Mouse (Mus musculus) heart, embryonic 11.5 days (tissue): ENCODE results near the gene Olfr1278. TPM values are rescaled to one million over a fixed set of nuclear protein-coding genes. Genes with fewer than 3 reads are reported as not detected.
"Not testable (repeated sequence)": the region's sequence is repeated elsewhere in the genome, so short reads cannot be mapped to it uniquely, and the experiment has no call there.

Experiments used
- ATAC-seq: fragments of 200-750 bp; cut with Nextera tagmentation; replicated peaks from 2 replicates; pipeline ENCODE4 v1.8.0; 2017; ENCODE audit warnings: moderate library complexity; ENCODE audit not compliant: insufficient number of reproducible peaks, low FRiP score, low TSS enrichment
- H3K27ac ChIP-seq: fragments of 300-500 bp; sonication (generic); 2 replicates; pipeline ENCODE4 v1.5.1; 2014; ENCODE audit warnings: mild to moderate bottlenecking, low read depth, low read length
- H3K27me3 ChIP-seq: fragments of 300-500 bp; sonication (generic); 2 replicates; pipeline ENCODE4 v1.6.1; 2014; ENCODE audit warnings: mild to moderate bottlenecking, low read length, mixed read lengths; ENCODE audit not compliant: control insufficient read depth, insufficient read depth
- H3K36me3 ChIP-seq: fragments of 300-500 bp; sonication (generic); 2 replicates; pipeline ENCODE4 v1.6.1; 2014; ENCODE audit warnings: mild to moderate bottlenecking, low read length, moderate library complexity, mixed read lengths; ENCODE audit not compliant: control insufficient read depth, insufficient read depth
- H3K4me1 ChIP-seq: fragments of 300-500 bp; sonication (generic); 2 replicates; pipeline ENCODE4 v1.6.1; 2014; ENCODE audit warnings: low read length; ENCODE audit not compliant: control insufficient read depth, insufficient read depth
- H3K4me2 ChIP-seq: fragments of 300-500 bp; sonication (generic); 2 replicates; pipeline ENCODE4 v1.6.1; 2014; ENCODE audit warnings: mild to moderate bottlenecking, moderate library complexity
- H3K4me3 ChIP-seq: fragments of 300-500 bp; sonication (generic); 2 replicates; pipeline ENCODE4 v1.5.1; 2014; ENCODE audit warnings: low read depth, low read length
- H3K9ac ChIP-seq: fragments of 300-500 bp; sonication (generic); 2 replicates; pipeline ENCODE4 v1.6.1; 2014; ENCODE audit warnings: mild to moderate bottlenecking, low read depth, low read length, moderate library complexity
- H3K9me3 ChIP-seq: fragments of 300-500 bp; sonication (generic); replicated peaks from 2 replicates; pipeline ENCODE4 v1.6.1; 2016; ENCODE audit warnings: low read length; ENCODE audit not compliant: control insufficient read depth
- WGBS: fragments of 180-500 bp; shearing (Covaris S2); extraction: QIAGEN DNeasy Blood & Tissue Kit; methylation state at CpG from one replicate; pipeline ENCODE4 v1.1.7; 2014; ENCODE audit not compliant: insufficient replicate concordance; 5-methylcytosine and 5-hydroxymethylcytosine counted together
- polyA plus RNA-seq: library from polyadenylated mRNA; unstranded; fragments of >200 nt; fragmentation: Nextera tagmentation; extraction: Ambion mirVana; gene quantifications from 2 replicates; pipeline ENCODE4 v1.2.1, GENCODE M21; 2014

Olfr1278 gene
- not detected in 2 replicates for polyA plus RNA-seq

- no peak for ATAC-seq
- Histone ChIP-seq H3K4me1 (no peaks in the 10 kb centered on the region), H3K9ac (no peak within 1 kb of the TSS), H3K9me3 (no peaks in the 10 kb centered on the region), H3K36me3 (no peaks in the 10 kb centered on the region), H3K27me3 (no peaks in the 10 kb centered on the region), H3K27ac (no peak within 1 kb of the TSS), H3K4me3 (no peak within 1 kb of the TSS), H3K4me2 (no peak within 1 kb of the TSS)
These were observed at the start of gene Olfr1278 for GRCm38 (mm10) chr2:111289836-111290235. Gene Olfr1278, plus strand, starts transcription at chr2:111290136.

- H3K4me1 ChIP-seq = no peaks in the 10 kb centered on the region
- no peak within 1 kb of the TSS for H3K27ac ChIP-seq
- H3K36me3 ChIP-seq = no peaks in the 10 kb centered on the region
- H3K27me3 ChIP-seq = no peaks in the 10 kb centered on the region
- H3K4me3 ChIP-seq = no peak within 1 kb of the TSS
- no peak for ATAC-seq
- no peak within 1 kb of the TSS for H3K9ac ChIP-seq
- no peak within 1 kb of the TSS for H3K4me2 ChIP-seq
- H3K9me3 ChIP-seq = no peaks in the 10 kb centered on the region
These were observed 35.7 kb upstream of the Olfr1278 start, which contains the start of gene Olfr1276 for GRCm38 (mm10) chr2:111254216-111254615. Gene Olfr1276, plus strand, starts transcription at chr2:111254516.

GRCm38 (mm10) chr2:111274006-111274405 is 15.9 kb upstream of the Olfr1278 start, which contains the start of gene Olfr1277:
Gene Olfr1277, minus strand, starts transcription at chr2:111274106.
- H3K4me1 ChIP-seq = no peaks in the 10 kb centered on the region
- no peak within 1 kb of the TSS for H3K4me3 ChIP-seq
- WGBS = 76% methylated on average over 2 of the region's 2 CpGs
- H3K36me3 ChIP-seq = no peaks in the 10 kb centered on the region
- no peak for ATAC-seq
- H3K4me2 ChIP-seq = no peak within 1 kb of the TSS
- H3K27me3 ChIP-seq = no peaks in the 10 kb centered on the region
- H3K27ac ChIP-seq = no peak within 1 kb of the TSS
- no peaks in the 10 kb centered on the region for H3K9me3 ChIP-seq
- no peak within 1 kb of the TSS for H3K9ac ChIP-seq

- no peak overlapping the region for H3K27ac ChIP-seq
- ATAC-seq = no peak
- no peaks in the 10 kb centered on the region for H3K36me3 ChIP-seq
- no peaks in the 10 kb centered on the region for H3K9me3 ChIP-seq
- no peak overlapping the region for H3K4me3 ChIP-seq
- no peaks in the 10 kb centered on the region for H3K27me3 ChIP-seq
- H3K4me1 ChIP-seq = no peaks in the 10 kb centered on the region
- no peak overlapping the region for H3K4me2 ChIP-seq
- no peak overlapping the region for H3K9ac ChIP-seq
These were observed 8.6 kb downstream of the Olfr1278 start for GRCm38 (mm10) chr2:111298541-111298940.

GRCm38 (mm10) chr2:111300374-111300773 is 10.4 kb downstream of the Olfr1278 start, which contains the start of gene Olfr1279:
Gene Olfr1279, plus strand, starts transcription at chr2:111300635.
- no peak within 1 kb of the TSS for H3K9ac ChIP-seq
- H3K27ac ChIP-seq = no peak within 1 kb of the TSS
- H3K4me1 ChIP-seq = no peaks in the 10 kb centered on the region
- no peaks in the 10 kb centered on the region for H3K27me3 ChIP-seq
- no peak within 1 kb of the TSS for H3K4me2 ChIP-seq
- no peaks in the 10 kb centered on the region for H3K36me3 ChIP-seq
- ATAC-seq = no peak
- no peaks in the 10 kb centered on the region for H3K9me3 ChIP-seq
- no peak within 1 kb of the TSS for H3K4me3 ChIP-seq

- no peak for ATAC-seq
- no peak within 1 kb of the TSS for H3K4me2 ChIP-seq
- no peaks in the 10 kb centered on the region for H3K9me3 ChIP-seq
- H3K27me3 ChIP-seq = no peaks in the 10 kb centered on the region
- H3K9ac ChIP-seq = no peak within 1 kb of the TSS
- H3K27ac ChIP-seq = no peak within 1 kb of the TSS
- no peaks in the 10 kb centered on the region for H3K36me3 ChIP-seq
- H3K4me3 ChIP-seq = no peak within 1 kb of the TSS
- H3K4me1 ChIP-seq = no peaks in the 10 kb centered on the region
These were observed 23.8 kb downstream of the Olfr1278 start, which contains the start of gene Olfr1280 for GRCm38 (mm10) chr2:111313717-111314116. Gene Olfr1280, plus strand, starts transcription at chr2:111314017.

GRCm38 (mm10) chr2:111326220-111326619 is 36.3 kb downstream of the Olfr1278 start, which contains the start of gene Olfr1281:
Gene Olfr1281, plus strand, starts transcription at chr2:111326520.
- H3K9me3 ChIP-seq = no peaks in the 10 kb centered on the region
- no peak within 1 kb of the TSS for H3K4me2 ChIP-seq
- 68% methylated on average over 2 of the region's 2 CpGs for WGBS

GRCm38 (mm10) chr2:111333721-111334120 is 43.8 kb downstream of the Olfr1278 start:
- H3K9me3 ChIP-seq, H3K4me1 ChIP-seq, H3K27ac ChIP-seq, ATAC-seq, H3K36me3 ChIP-seq, H3K9ac ChIP-seq, H3K4me3 ChIP-seq, H3K4me2 ChIP-seq, H3K27me3 ChIP-seq: not testable (repeated sequence)
- WGBS = 80% methylated on average over 5 of the region's 5 CpGs

More at GRCm38 (mm10) chr2:111326220-111326619, 36.3 kb downstream of the Olfr1278 start, which contains the start of gene Olfr1281:
- Histone ChIP-seq H3K4me3 (no peak within 1 kb of the TSS), H3K27ac (no peak within 1 kb of the TSS), H3K36me3 (no peaks in the 10 kb centered on the region), H3K4me1 (no peaks in the 10 kb centered on the region), H3K9ac (no peak within 1 kb of the TSS), H3K27me3 (no peaks in the 10 kb centered on the region)
- no peak for ATAC-seq

- Histone ChIP-seq H3K36me3 (no peaks in the 10 kb centered on the region), H3K9ac (no peak within 1 kb of the TSS), H3K27me3 (no peaks in the 10 kb centered on the region), H3K4me1 (no peaks in the 10 kb centered on the region), H3K4me2 (no peak within 1 kb of the TSS), H3K27ac (no peak within 1 kb of the TSS), H3K4me3 (no peak within 1 kb of the TSS), H3K9me3 (no peaks in the 10 kb centered on the region)
- WGBS = 62% methylated on average over 2 of the region's 2 CpGs
- no peak for ATAC-seq
These were observed 46.0 kb downstream of the Olfr1278 start, which contains the start of gene Olfr1282 for GRCm38 (mm10) chr2:111335976-111336375. Gene Olfr1282, minus strand, starts transcription at chr2:111336076.
